In the genomic region with DNA sequence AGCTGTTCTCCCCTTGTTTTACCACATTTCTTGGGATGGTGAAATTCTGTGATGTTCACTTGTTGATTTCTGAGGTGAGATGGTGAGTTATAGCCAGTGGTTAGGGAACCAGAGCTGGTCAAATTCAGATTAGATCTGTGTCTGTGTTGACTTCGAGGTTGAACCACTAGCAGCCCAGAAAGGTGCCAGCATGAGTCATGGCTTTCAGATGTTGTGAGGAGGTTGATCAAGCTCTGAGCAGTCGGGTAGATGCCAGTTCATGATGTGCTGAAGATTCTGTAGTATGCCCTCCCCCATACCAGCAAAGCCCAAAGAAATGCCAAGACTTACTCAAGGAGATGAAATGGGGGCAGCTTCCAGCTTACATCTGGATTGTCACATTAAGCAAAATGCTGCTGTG, we compare ENCODE assay signal across 22 mouse cellular contexts. TPM values are rescaled to one million over a fixed set of nuclear protein-coding genes. Genes with fewer than 3 reads are reported as not detected.
A peak's percentile ranks its signal among the peaks of the same experiment; 100 is the strongest.
DNase-seq lines count a peak whose midpoint lies in the region; ATAC-seq and TF ChIP-seq lines count a peak whose summit lies in the region.
"Had no signal": no experiment of that assay in that cellular context is flagged by ENCODE, and none has a peak within 500 bp of the region (broad histone marks: within the 10 kb centered on the region; RNA-seq: fewer than 3 reads in every experiment).

No protein-coding gene starts in this region.

- H3K4me1 ChIP-seq in kidney, embryonic 15.5 days: peaks cover 20% of the 10 kb centered on the region
- peaks cover 19 to 27% of the 10 kb centered on the region in 2 experiments for H3K4me1 ChIP-seq in MEL (ENCODE audit: control insufficient read depth in 1 of 2, insufficient read depth in 2 of 2, low read length in 2 of 2)
- peaks cover 32% of the 10 kb centered on the region for H3K4me1 ChIP-seq in limb, embryonic 13.5 days
- peaks cover 5% of the 10 kb centered on the region; the same call in 1 of the 2 replicates for H3K4me1 ChIP-seq in midbrain, postnatal 0 days (ENCODE audit: insufficient read depth, low read length)

- no peaks in the 10 kb centered on the region for H3K27me3 ChIP-seq in kidney, embryonic 15.5 days
- no peaks in the 10 kb centered on the region for H3K27me3 ChIP-seq in MEL (ENCODE audit: control insufficient read depth in 1 of 2, insufficient read depth in 2 of 2, low read length in 2 of 2)
- no peaks in the 10 kb centered on the region for H3K27me3 ChIP-seq in limb, embryonic 13.5 days
- H3K27me3 ChIP-seq in midbrain, postnatal 0 days (ENCODE audit: insufficient read depth, low read length): no peaks in the 10 kb centered on the region
- H3K27me3 ChIP-seq: stomach, embryonic 15.5 days had no signal

- no peak overlapping the region; the same call in 1 of the 2 replicates for H3K4me2 ChIP-seq in kidney, embryonic 15.5 days
- no peak overlapping the region; the same call in 1 of the 2 replicates for H3K4me2 ChIP-seq in limb, embryonic 13.5 days (replicated peaks)
- no peak overlapping the region for H3K4me2 ChIP-seq in midbrain, postnatal 0 days (ENCODE audit: low read depth, low read length, poor library complexity, severe bottlenecking)

- no peak for TF ChIP-seq CTCF in MEL (IDR thresholded peaks at IDR 0.05 in 2 of 3, conservative IDR thresholded peaks at IDR 0.05 in 1 of 3; ENCODE audit: control insufficient read depth in 1 of 3, insufficient read depth in 1 of 3, low read depth in 2 of 3, low read length in 3 of 3, poor library complexity in 1 of 3, severe bottlenecking in 1 of 3)
- no peak for TF ChIP-seq CTCF in midbrain, postnatal 0 days (IDR thresholded peaks at IDR 0.05)

- TF ChIP-seq POLR2A in MEL (IDR thresholded peaks at IDR 0.05; ENCODE audit: control insufficient read depth in 1 of 2, insufficient read depth in 1 of 2, low read depth in 1 of 2, low read length in 2 of 2, poor library complexity in 1 of 2): no peak

- intact Hi-C loops in left cerebral cortex, postnatal 36 days (cut with DNase I): loop anchor here (5.0 to 10.0 kb wide), 2 partner anchors 42 to 356 kb away; a partner anchor contains a TSS

- peaks cover 59% of the 10 kb centered on the region for H3K79me2 ChIP-seq in MEL (ENCODE audit: control insufficient read depth, insufficient read depth, low read length, poor library complexity)

- H3K27ac ChIP-seq in kidney, embryonic 15.5 days: no peak overlapping the region
- H3K27ac ChIP-seq in MEL (ENCODE audit: control insufficient read depth, low read depth, low read length): no peak overlapping the region
- H3K27ac ChIP-seq in limb, embryonic 13.5 days: no peak overlapping the region
- H3K27ac ChIP-seq in midbrain, postnatal 0 days (ENCODE audit: low read depth, low read length): no peak overlapping the region
- H3K27ac ChIP-seq: hindbrain, postnatal 0 days; stomach, embryonic 15.5 days had no signal

- H3K9me3 ChIP-seq in kidney, embryonic 15.5 days (replicated peaks): no peaks in the 10 kb centered on the region
- H3K9me3 ChIP-seq in MEL (replicated peaks; ENCODE audit: insufficient read depth, low read length): no peaks in the 10 kb centered on the region
- H3K9me3 ChIP-seq in limb, embryonic 13.5 days: no peaks in the 10 kb centered on the region
- no peaks in the 10 kb centered on the region for H3K9me3 ChIP-seq in midbrain, postnatal 0 days (ENCODE audit: low read length)
- H3K9me3 ChIP-seq: stomach, embryonic 15.5 days had no signal

- no peak overlapping the region for H3K4me3 ChIP-seq in kidney, embryonic 15.5 days (replicated peaks)
- no peak overlapping the region for H3K4me3 ChIP-seq in MEL (ENCODE audit: control insufficient read depth in 1 of 2, insufficient read depth in 1 of 2, low read depth in 2 of 2, low read length in 2 of 2)
- H3K4me3 ChIP-seq in limb, embryonic 13.5 days: no peak overlapping the region
- no peak overlapping the region for H3K4me3 ChIP-seq in midbrain, postnatal 0 days (ENCODE audit: low read depth, low read length)
- H3K4me3 ChIP-seq: stomach, embryonic 15.5 days had no signal

- no peak for ATAC-seq in kidney, embryonic 15.5 days (replicated peaks; ENCODE audit: low FRiP score)
- ATAC-seq in limb, embryonic 13.5 days (ENCODE audit: low FRiP score, low read depth): no peak
- ATAC-seq in midbrain, postnatal 0 days (ENCODE audit: low FRiP score): no peak
- ATAC-seq: forebrain, embryonic 16.5 days; hindbrain, postnatal 0 days; midbrain, embryonic 16.5 days had no signal

- TF ChIP-seq RAD21 in MEL (IDR thresholded peaks at IDR 0.05; ENCODE audit: low read depth, low read length): no peak

- no peak for DNase-seq in kidney, postnatal 10 days
- DNase-seq in 3T3-L1 (ENCODE audit: low read depth, low spot score): peak; percentile 83
- DNase-seq in MEL (ENCODE audit: low read depth, low spot score): peak; percentile 24
- DNase-seq in left cerebral cortex, postnatal 36 days (ENCODE audit: low spot score in 2 of 2): no peak
- DNase-seq in midbrain, postnatal 0 days (ENCODE audit: low spot score): no peak
- DNase-seq in kidney, postnatal 36 days: no peak
- DNase-seq: adrenal gland, adult 2 months; cerebellum, adult 11-12 months; gastrocnemius, postnatal 10 days; heart, postnatal 36 days; layer of hippocampus, adult 9-11 months; lung, adult 18-20 months; retina, postnatal 1 day; thymus, postnatal 25 days had no signal

- no peak for TF ChIP-seq EP300 in MEL (IDR thresholded peaks at IDR 0.05; ENCODE audit: low read depth in 1 of 2, low read length in 2 of 2)

- peaks cover 18% of the 10 kb centered on the region for H3K36me3 ChIP-seq in kidney, embryonic 15.5 days
- H3K36me3 ChIP-seq in MEL (ENCODE audit: control insufficient read depth in 1 of 2, insufficient read depth in 2 of 2, low read length in 2 of 2): peaks cover 6 to 41% of the 10 kb centered on the region in 2 experiments
- H3K36me3 ChIP-seq in limb, embryonic 13.5 days: peaks cover 13% of the 10 kb centered on the region
- peaks cover 4% of the 10 kb centered on the region; the same call in 1 of the 2 replicates for H3K36me3 ChIP-seq in midbrain, postnatal 0 days (ENCODE audit: insufficient read depth, low read length)

- H3K9ac ChIP-seq in kidney, embryonic 15.5 days: 0 out of 2 replicates have a peak overlapping the region, but pooled peaks have one; percentile 17
- H3K9ac ChIP-seq in MEL (ENCODE audit: control insufficient read depth, low read depth, low read length, poor library complexity, severe bottlenecking): no peak overlapping the region; the same call in 1 of the 2 replicates
- H3K9ac ChIP-seq in limb, embryonic 13.5 days: 0 out of 2 replicates have a peak overlapping the region, but pooled peaks have one; percentile 93
- H3K9ac ChIP-seq in midbrain, postnatal 0 days (replicated peaks; ENCODE audit: low read length, poor library complexity, severe bottlenecking): no peak overlapping the region

- 81% methylated on average over 2 of the region's 2 CpGs for WGBS in kidney, embryonic 15.5 days
- 89% methylated on average over 2 of the region's 2 CpGs for WGBS in limb, embryonic 13.5 days
- 93% methylated on average over 2 of the region's 2 CpGs for WGBS in midbrain, postnatal 0 days

TF ChIP-seq in MEL, 35 proteins besides CTCF, POLR2A, EP300 and RAD21 (continues in another document):
- TF ChIP-seq POLR2AphosphoS5 (IDR thresholded peaks at IDR 0.05; ENCODE audit: borderline replicate concordance, low read depth, low read length): no peak
- no peak for TF ChIP-seq POLR2AphosphoS2 (IDR thresholded peaks at IDR 0.05; ENCODE audit: low read length)
- TF ChIP-seq JUND (IDR thresholded peaks at IDR 0.05; ENCODE audit: low read depth, low read length): no peak

RNA-seq across cellular contexts. Expression of a gene that starts 2.1 kb away (rescaled TPM):
- 101 and 103 TPM in 2 replicates for polyA plus RNA-seq in kidney, embryonic 15.5 days (2015; fragmentation: Nextera tagmentation; extraction: Ambion mirVana)
- 50.9 and 54.7 TPM in 2 replicates for total RNA-seq in MEL (2012; rRNA removed)
- polyA plus RNA-seq in MEL (2012; ENCODE audit: insufficient read depth in 1 of 2, insufficient read length in 2 of 2, low read depth in 1 of 2, low replicate concordance in 2 of 2, missing spikeins in 1 of 2): 10 to 100 TPM in 1 of 2 experiments, not detected in 1; 45.3 TPM
- polyA plus RNA-seq in limb, embryonic 13.5 days (2015; fragmentation: Nextera tagmentation; extraction: Ambion mirVana): 144 TPM in 2 replicates
- 10 to 100 TPM; 33.1 to 34.1 TPM for total RNA-seq in left cerebral cortex, postnatal 36 days (2021)
- 46.3 and 52.9 TPM in 2 replicates for total RNA-seq in midbrain, postnatal 0 days (2014; rRNA removed)
- 72.7 and 74.6 TPM in 2 replicates for polyA plus RNA-seq in midbrain, postnatal 0 days (2015; fragmentation: Nextera tagmentation; extraction: Ambion mirVana)

RNA-seq across cellular contexts. Expression of a gene that starts 2.2 kb away (rescaled TPM):
- polyA plus RNA-seq in kidney, embryonic 15.5 days (2015; fragmentation: Nextera tagmentation; extraction: Ambion mirVana): 22.6 and 28.9 TPM in 2 replicates
- 39.1 and 39.9 TPM in 2 replicates for total RNA-seq in MEL (2012; rRNA removed)
- polyA plus RNA-seq in MEL (2012; ENCODE audit: insufficient read depth in 1 of 2, insufficient read length in 2 of 2, low read depth in 1 of 2, low replicate concordance in 2 of 2, missing spikeins in 1 of 2): 10 to 100 TPM in 1 of 2 experiments, not detected in 1; 48.4 TPM
- polyA plus RNA-seq in limb, embryonic 13.5 days (2015; fragmentation: Nextera tagmentation; extraction: Ambion mirVana): 28.0 and 30.5 TPM in 2 replicates
- 10 to 100 TPM; 26.0 to 27.3 TPM for total RNA-seq in left cerebral cortex, postnatal 36 days (2021)
- total RNA-seq in midbrain, postnatal 0 days (2014; rRNA removed): 12.8 and 16.8 TPM in 2 replicates
- 16.2 and 18.7 TPM in 2 replicates for polyA plus RNA-seq in midbrain, postnatal 0 days (2015; fragmentation: Nextera tagmentation; extraction: Ambion mirVana)

RNA-seq across cellular contexts. Expression of a gene that starts 24.1 kb away (rescaled TPM):
- 0.59 and 1.1 TPM in 2 replicates for polyA plus RNA-seq in kidney, embryonic 15.5 days (2015; fragmentation: Nextera tagmentation; extraction: Ambion mirVana)
- 0.23 and 0.69 TPM in 2 replicates for total RNA-seq in MEL (2012; rRNA removed)
- under 1 TPM in 1 of 2 experiments, not detected in 1; 0.67 TPM for polyA plus RNA-seq in MEL (2012; ENCODE audit: insufficient read depth in 1 of 2, insufficient read length in 2 of 2, low read depth in 1 of 2, low replicate concordance in 2 of 2, missing spikeins in 1 of 2)
- 0.65 and 1.0 TPM in 2 replicates for polyA plus RNA-seq in limb, embryonic 13.5 days (2015; fragmentation: Nextera tagmentation; extraction: Ambion mirVana)
- 1 to 10 TPM in 1 of 2 experiments, under 1 TPM in 1; 0.96 to 1.3 TPM for total RNA-seq in left cerebral cortex, postnatal 36 days (2021)
- total RNA-seq in midbrain, postnatal 0 days (2014; rRNA removed): 2.2 and 7.0 TPM in 2 replicates
- polyA plus RNA-seq in midbrain, postnatal 0 days (2015; fragmentation: Nextera tagmentation; extraction: Ambion mirVana): 5.5 and 7.7 TPM in 2 replicates
- total RNA-seq: common myeloid progenitor, adult 5-6 weeks; gastrocnemius, postnatal 10 days; heart, postnatal 36 days; megakaryocyte progenitor cell, adult 5-6 weeks had no signal

RNA-seq across cellular contexts. Expression of a gene that starts 43.6 kb away (rescaled TPM):
- polyA plus RNA-seq in kidney, embryonic 15.5 days (2015; fragmentation: Nextera tagmentation; extraction: Ambion mirVana): 17.5 and 17.6 TPM in 2 replicates
- total RNA-seq in MEL (2012; rRNA removed): 6.7 and 7.5 TPM in 2 replicates
- 1 to 10 TPM in 1 of 2 experiments, not detected in 1; 6.5 TPM for polyA plus RNA-seq in MEL (2012; ENCODE audit: insufficient read depth in 1 of 2, insufficient read length in 2 of 2, low read depth in 1 of 2, low replicate concordance in 2 of 2, missing spikeins in 1 of 2)
- polyA plus RNA-seq in limb, embryonic 13.5 days (2015; fragmentation: Nextera tagmentation; extraction: Ambion mirVana): 17.6 and 19.6 TPM in 2 replicates
- total RNA-seq in left cerebral cortex, postnatal 36 days (2021): 10 to 100 TPM; 11.6 to 13.2 TPM
- 13.5 and 17.7 TPM in 2 replicates for total RNA-seq in midbrain, postnatal 0 days (2014; rRNA removed)
- 18.2 and 20.3 TPM in 2 replicates for polyA plus RNA-seq in midbrain, postnatal 0 days (2015; fragmentation: Nextera tagmentation; extraction: Ambion mirVana)

Comparison
In these comparisons a context has a peak if more than half of its experiments do, and no peak if none do; other contexts are left out.
1. H3K9ac ChIP-seq: peak in kidney, embryonic 15.5 days (single experiment) and limb, embryonic 13.5 days (single experiment); none in MEL (single experiment) and midbrain, postnatal 0 days (single experiment).
2. DNase-seq: peak in 3T3-L1 (single experiment) and MEL (single experiment); none in kidney, postnatal 10 days (single experiment), left cerebral cortex, postnatal 36 days (0 of 2), midbrain, postnatal 0 days (single experiment) and kidney, postnatal 36 days (0 of 2).